Mouse (Mus musculus) liver, embryonic 14.5 days (tissue): ENCODE data around the gene Recql5. TPM values are rescaled to one million over a fixed set of nuclear protein-coding genes. Genes with fewer than 3 reads are reported as not detected.

Experiments used
- ATAC-seq: fragments of 200-750 bp; cut with Nextera tagmentation; 2 replicates; pipeline ENCODE4 v1.8.0; 2017; ENCODE audit warnings: moderate number of reproducible peaks, mild to moderate bottlenecking, moderate library complexity; ENCODE audit not compliant: insufficient read depth
- DNase-seq, 3 experiments: peaks; one replicate each; pipeline ENCODE4 v3.0.0-alpha.2; 2012 to 2013; ENCODE audit warnings: low read depth in 3 of 3, low spot score in 3 of 3
- H3K27ac ChIP-seq: fragments of 300-500 bp; sonication (generic); 2 replicates; pipeline ENCODE4 v1.5.1; 2014; ENCODE audit warnings: moderate library complexity, mild to moderate bottlenecking, control low read depth, inconsistent platforms
- H3K27me3 ChIP-seq: fragments of 300-500 bp; sonication (generic); 2 replicates; pipeline ENCODE4 v1.6.1; 2014; ENCODE audit warnings: mild to moderate bottlenecking, low read length, moderate library complexity; ENCODE audit not compliant: control insufficient read depth, insufficient read depth
- H3K36me3 ChIP-seq: fragments of 300-500 bp; sonication (generic); replicated peaks from 2 replicates; pipeline ENCODE4 v1.6.1; 2014; ENCODE audit warnings: low read depth; ENCODE audit not compliant: control insufficient read depth, insufficient read depth
- H3K4me1 ChIP-seq, 2 experiments: fragments of 200-500 bp in 1 of 2; fragments of 300-500 bp in 1 of 2; sonication (generic) in 1 of 2; replicated peaks; 2 replicates each; pipeline ENCODE4 v1.6.1; 2012 to 2014; ENCODE audit warnings: antibody characterized with exemption in 1 of 2, inconsistent platforms in 1 of 2, low read length in 1 of 2; ENCODE audit not compliant: control insufficient read depth in 2 of 2, insufficient read depth in 2 of 2
- H3K4me2 ChIP-seq: fragments of 300-500 bp; sonication (generic); 2 replicates; pipeline ENCODE4 v1.6.1; 2014; ENCODE audit warnings: low read depth, mild to moderate bottlenecking, control low read depth, moderate library complexity
- H3K4me3 ChIP-seq, 2 experiments: fragments of 200-500 bp in 1 of 2; fragments of 300-500 bp in 1 of 2; sonication (generic) in 1 of 2; 2 replicates each; pipeline ENCODE4 v1.5.1; 2012 to 2014; ENCODE audit warnings: low read depth in 2 of 2, low read length in 2 of 2, mild to moderate bottlenecking in 2 of 2, control low read depth in 1 of 2, inconsistent platforms in 1 of 2, moderate library complexity in 1 of 2; ENCODE audit not compliant: insufficient read depth in 1 of 2
- H3K9ac ChIP-seq: fragments of 300-500 bp; sonication (generic); replicated peaks from 2 replicates; pipeline ENCODE4 v1.6.1; 2014; ENCODE audit warnings: mild to moderate bottlenecking, control low read depth, moderate library complexity
- H3K9me3 ChIP-seq: fragments of 300-500 bp; sonication (generic); 2 replicates; pipeline ENCODE4 v1.6.1; 2016; ENCODE audit warnings: low read length, mixed read lengths; ENCODE audit not compliant: control insufficient read depth
- CTCF ChIP-seq: IDR thresholded peaks from 2 replicates; pipeline ENCODE4 v1.5.1; 2016; ENCODE audit warnings: antibody characterized with exemption, low read depth, control low read depth
- EP300 ChIP-seq: IDR thresholded peaks from 2 replicates; pipeline ENCODE4 v1.6.1; 2016; ENCODE audit warnings: antibody characterized with exemption, low read depth
- WGBS: fragments of 180-500 bp; shearing (Covaris S2); extraction: QIAGEN DNeasy Blood & Tissue Kit; methylation state at CpG from one replicate; pipeline ENCODE4 v1.1.7; 2014; ENCODE audit not compliant: insufficient replicate concordance; 5-methylcytosine and 5-hydroxymethylcytosine counted together
- polyA plus RNA-seq, 2 experiments: library from polyadenylated mRNA; depleted of rRNA in 1 of 2; stranded (reverse) in 1 of 2; unstranded in 1 of 2; fragments of >200 nt; fragmentation: Nextera tagmentation in 1 of 2; extraction: Ambion mirVana in 1 of 2; gene quantifications; 2 replicates each; pipeline versions ENCODE4 v1.2.1 to v1.2.3; 2012 to 2014

The Recql5 gene
- polyA plus RNA-seq, 2 experiments, result 6.1 to 7.3 TPM

GRCm38 (mm10) chr11:115875935-115876334 is 57.3 kb downstream of the Recql5 start:
- no peak overlapping the region for H3K4me3 ChIP-seq
- DNase-seq (no peak), ATAC-seq (no peak)
- no peak overlapping the region for H3K27ac ChIP-seq
- no peak overlapping the region for H3K4me2 ChIP-seq
- TF ChIP-seq EP300 (no peak), CTCF (no peak)
- H3K36me3 ChIP-seq, result no peaks in the 10 kb centered on the region
- H3K27me3 ChIP-seq, result no peaks in the 10 kb centered on the region
- H3K9me3 ChIP-seq, result no peaks in the 10 kb centered on the region
- peaks cover 0 to 14% of the 10 kb centered on the region in 2 experiments; a peak in 2 of 4 replicates for H3K4me1 ChIP-seq
- no peak overlapping the region for H3K9ac ChIP-seq
- 66% methylated on average over 3 of the region's 3 CpGs for WGBS

- Histone ChIP-seq H3K36me3 (no peaks in the 10 kb centered on the region), H3K4me3 (no peak overlapping the region), H3K27ac (no peak overlapping the region), H3K4me1 (peaks cover 6 to 23% of the 10 kb centered on the region in 2 experiments; a peak in 3 of 4 replicates), H3K27me3 (no peaks in the 10 kb centered on the region), H3K4me2 (no peak overlapping the region), H3K9me3 (no peaks in the 10 kb centered on the region), H3K9ac (no peak overlapping the region)
- WGBS, result 66% methylated on average over 4 of the region's 4 CpGs
- DNase-seq, result no peak
- TF ChIP-seq CTCF, result no peak
- peak; percentile 32 for ATAC-seq
Measured at GRCm38 (mm10) chr11:115872437-115872836, 60.8 kb downstream of the Recql5 start.

- no peak overlapping the region for H3K9ac ChIP-seq
- H3K27me3 ChIP-seq, result no peaks in the 10 kb centered on the region
- TF ChIP-seq EP300 (no peak), CTCF (no peak)
- no peaks in the 10 kb centered on the region for H3K36me3 ChIP-seq
- no peak overlapping the region for H3K4me3 ChIP-seq
- DNase-seq, result peak; percentile 29 to 52 (median 37)
- H3K4me2 ChIP-seq, result no peak overlapping the region
- H3K4me1 ChIP-seq, result peaks cover 6 to 17% of the 10 kb centered on the region in 2 experiments; a peak in 3 of 4 replicates
- no peaks in the 10 kb centered on the region for H3K9me3 ChIP-seq
- 44% methylated on average over 8 of the region's 8 CpGs for WGBS
- no peak overlapping the region for H3K27ac ChIP-seq
- peak; percentile 31 for ATAC-seq
Measured at GRCm38 (mm10) chr11:115869393-115869792, 63.9 kb downstream of the Recql5 start.

GRCm38 (mm10) chr11:115863895-115864294 is 69.4 kb downstream of the Recql5 start:
- no peaks in the 10 kb centered on the region for H3K4me1 ChIP-seq
- H3K27ac ChIP-seq, result no peak overlapping the region
- no peak overlapping the region for H3K9ac ChIP-seq
- ATAC-seq, result no peak
- H3K9me3 ChIP-seq, result no peaks in the 10 kb centered on the region
- H3K27me3 ChIP-seq, result peaks cover 26% of the 10 kb centered on the region
- H3K4me2 ChIP-seq, result no peak overlapping the region
- no peak overlapping the region for H3K4me3 ChIP-seq
- WGBS, result 67% methylated on average over 8 of the region's 8 CpGs
- H3K36me3 ChIP-seq, result no peaks in the 10 kb centered on the region
- no peak for DNase-seq
- TF ChIP-seq CTCF, result peak; percentile 46; the same call in 1 of the 2 replicates
- TF ChIP-seq EP300, result no peak

GRCm38 (mm10) chr11:115859143-115859945 is 73.9 kb downstream of the Recql5 start:
- peak; percentile 76 for ATAC-seq
- TF ChIP-seq CTCF (peak; percentile 78), EP300 (no peak)
- peak overlapping the region in 1 of 2 experiments; percentile 31; a peak in 2 of 4 replicates for H3K4me3 ChIP-seq
- WGBS, result 3% methylated on average over 69 of the region's 75 CpGs
- DNase-seq, result peak; percentile 47 to 61 (median 59)
- no peaks in the 10 kb centered on the region for H3K4me1 ChIP-seq
- H3K36me3 ChIP-seq, result no peaks in the 10 kb centered on the region
- H3K4me2 ChIP-seq, result peak overlapping the region; percentile 46
- H3K9me3 ChIP-seq, result no peaks in the 10 kb centered on the region
- peaks cover 45% of the 10 kb centered on the region for H3K27me3 ChIP-seq
- no peak overlapping the region for H3K27ac ChIP-seq
- no peak overlapping the region for H3K9ac ChIP-seq
